Mouse (Mus musculus) heart, embryonic 14.5 days (tissue): ENCODE results near the gene Gpr156. TPM values are rescaled to one million over a fixed set of nuclear protein-coding genes. Genes with fewer than 3 reads are reported as not detected.
"Not testable (repeated sequence)": the region's sequence is repeated elsewhere in the genome, so short reads cannot be mapped to it uniquely, and the experiment has no call there.

Experiments used
- ATAC-seq: fragments of 200-750 bp; cut with Nextera tagmentation; 2 replicates; pipeline ENCODE4 v1.8.0; 2017; ENCODE audit warnings: low read depth, moderate TSS enrichment; ENCODE audit not compliant: insufficient number of reproducible peaks, insufficient read depth, low FRiP score
- H3K27ac ChIP-seq, 2 experiments: fragments of 200-500 bp in 1 of 2; fragments of 300-500 bp in 1 of 2; sonication (generic) in 1 of 2; replicated peaks in 1 of 2; 2 replicates each; pipeline ENCODE4 v1.5.1; 2012 to 2014; ENCODE audit warnings: low read depth in 2 of 2, low read length in 2 of 2, control low read depth in 1 of 2, mild to moderate bottlenecking in 1 of 2, mixed read lengths in 1 of 2; ENCODE audit not compliant: control insufficient read depth in 1 of 2, insufficient read depth in 1 of 2
- H3K27me3 ChIP-seq: fragments of 300-500 bp; sonication (generic); 2 replicates; pipeline ENCODE4 v1.6.1; 2014; ENCODE audit warnings: mild to moderate bottlenecking, low read length, control low read depth; ENCODE audit not compliant: control insufficient read depth, insufficient read depth
- H3K36me3 ChIP-seq: fragments of 300-500 bp; sonication (generic); 2 replicates; pipeline ENCODE4 v1.6.1; 2014; ENCODE audit warnings: mild to moderate bottlenecking, control low read depth, low read length, mixed read lengths; ENCODE audit not compliant: control insufficient read depth, insufficient read depth
- H3K4me1 ChIP-seq, 2 experiments: fragments of 200-500 bp in 1 of 2; fragments of 300-500 bp in 1 of 2; sonication (generic) in 1 of 2; 2 replicates each; pipeline ENCODE4 v1.6.1; 2012 to 2014; ENCODE audit warnings: low read length in 2 of 2, control low read depth in 1 of 2, mixed read lengths in 1 of 2; ENCODE audit not compliant: control insufficient read depth in 2 of 2, insufficient read depth in 2 of 2
- H3K4me2 ChIP-seq: fragments of 300-500 bp; sonication (generic); 2 replicates; pipeline ENCODE4 v1.6.1; 2014; ENCODE audit warnings: mild to moderate bottlenecking, low read length
- H3K4me3 ChIP-seq, 2 experiments: fragments of 200-500 bp in 1 of 2; fragments of 300-500 bp in 1 of 2; sonication (generic) in 1 of 2; 2 replicates each; pipeline ENCODE4 v1.5.1; 2012 to 2014; ENCODE audit warnings: low read length in 2 of 2, mild to moderate bottlenecking in 2 of 2, control low read depth in 1 of 2, low read depth in 1 of 2, moderate library complexity in 1 of 2; ENCODE audit not compliant: control insufficient read depth in 1 of 2, insufficient read depth in 1 of 2
- H3K9ac ChIP-seq: fragments of 300-500 bp; sonication (generic); 2 replicates; pipeline ENCODE4 v1.6.1; 2014; ENCODE audit warnings: mild to moderate bottlenecking, low read length
- H3K9me3 ChIP-seq: fragments of 300-500 bp; sonication (generic); 2 replicates; pipeline ENCODE4 v1.6.1; 2016; ENCODE audit warnings: low read length, control low read depth; ENCODE audit not compliant: control insufficient read depth
- WGBS: fragments of 180-500 bp; shearing (Covaris S2); extraction: QIAGEN DNeasy Blood & Tissue Kit; methylation state at CpG from one replicate; pipeline ENCODE4 v1.1.7; 2014; 5-methylcytosine and 5-hydroxymethylcytosine counted together
- polyA plus RNA-seq: library from polyadenylated mRNA; unstranded; fragments of >200 nt; fragmentation: Nextera tagmentation; extraction: Ambion mirVana; gene quantifications from 2 replicates; pipeline ENCODE4 v1.2.1, GENCODE M21; 2014

The Gpr156 gene
- polyA plus RNA-seq, 1 experiment from 2014 or later = 0.54 TPM

- Histone ChIP-seq H3K4me1 (no peaks in the 10 kb centered on the region), H3K36me3 (no peaks in the 10 kb centered on the region), H3K9ac (no peak overlapping the region), H3K9me3 (no peaks in the 10 kb centered on the region), H3K27ac (no peak overlapping the region), H3K4me2 (no peak overlapping the region), H3K27me3 (no peaks in the 10 kb centered on the region), H3K4me3 (no peak overlapping the region)
- no peak for ATAC-seq
- WGBS = 37% methylated on average over 4 of the region's 4 CpGs
These were observed 101.7 kb downstream of the Gpr156 start for GRCm38 (mm10) chr16:38017958-38018376.

- Histone ChIP-seq H3K9me3 (no peaks in the 10 kb centered on the region), H3K36me3 (no peaks in the 10 kb centered on the region), H3K4me2 (no peak overlapping the region), H3K4me1 (no peaks in the 10 kb centered on the region; a peak in 1 of 4 replicates), H3K27me3 (no peaks in the 10 kb centered on the region), H3K27ac (no peak overlapping the region), H3K9ac (no peak overlapping the region), H3K4me3 (no peak overlapping the region)
- WGBS = 74% methylated on average over 9 of the region's 9 CpGs
- no peak for ATAC-seq
These were observed 116.3 kb downstream of the Gpr156 start for GRCm38 (mm10) chr16:38032644-38033043.

- H3K4me3 ChIP-seq = no peak overlapping the region
- 76% methylated on average over 5 of the region's 5 CpGs for WGBS
- no peaks in the 10 kb centered on the region; a peak in 1 of 4 replicates for H3K4me1 ChIP-seq
- no peak overlapping the region for H3K4me2 ChIP-seq
- H3K27ac ChIP-seq = no peak overlapping the region
- H3K9me3 ChIP-seq = no peaks in the 10 kb centered on the region
- no peaks in the 10 kb centered on the region for H3K36me3 ChIP-seq
- H3K27me3 ChIP-seq = no peaks in the 10 kb centered on the region
- no peak overlapping the region for H3K9ac ChIP-seq
- ATAC-seq = no peak
These were observed 116.8 kb downstream of the Gpr156 start for GRCm38 (mm10) chr16:38033071-38033470.

- H3K4me2 ChIP-seq, H3K36me3 ChIP-seq, H3K4me3 ChIP-seq, H3K4me1 ChIP-seq, H3K9ac ChIP-seq, H3K27ac ChIP-seq, H3K9me3 ChIP-seq, ATAC-seq, H3K27me3 ChIP-seq: not testable (repeated sequence)
- WGBS = 74% methylated on average over 4 of the region's 4 CpGs
These were observed 121.8 kb downstream of the Gpr156 start for GRCm38 (mm10) chr16:38038101-38038500.

- ATAC-seq = no peak
- WGBS = 88% methylated on average over 1 of the region's 1 CpGs
These were observed 125.9 kb downstream of the Gpr156 start for GRCm38 (mm10) chr16:38042160-38042559.

GRCm38 (mm10) chr16:38044551-38044950, 128.3 kb downstream of the Gpr156 start:
- no peak for ATAC-seq
- Histone ChIP-seq H3K27me3 (no peaks in the 10 kb centered on the region), H3K36me3 (no peaks in the 10 kb centered on the region), H3K9ac (no peak overlapping the region), H3K9me3 (no peaks in the 10 kb centered on the region), H3K4me2 (no peak overlapping the region), H3K4me3 (no peak overlapping the region), H3K4me1 (no peaks in the 10 kb centered on the region), H3K27ac (no peak overlapping the region)
- 83% methylated on average over 5 of the region's 5 CpGs for WGBS

More at GRCm38 (mm10) chr16:38042160-38042559, 125.9 kb downstream of the Gpr156 start:
- H3K27ac ChIP-seq = no peak overlapping the region
- no peaks in the 10 kb centered on the region for H3K36me3 ChIP-seq
- no peaks in the 10 kb centered on the region for H3K9me3 ChIP-seq
- H3K4me1 ChIP-seq = no peaks in the 10 kb centered on the region
- H3K4me3 ChIP-seq = no peak overlapping the region
- H3K4me2 ChIP-seq = no peak overlapping the region
- H3K9ac ChIP-seq = no peak overlapping the region
- no peaks in the 10 kb centered on the region for H3K27me3 ChIP-seq

- H3K36me3 ChIP-seq = no peaks in the 10 kb centered on the region
- 69% methylated on average over 23 of the region's 23 CpGs for WGBS
- H3K9ac ChIP-seq = no peak overlapping the region
- no peaks in the 10 kb centered on the region for H3K9me3 ChIP-seq
- H3K4me2 ChIP-seq = no peak overlapping the region
- no peak overlapping the region for H3K27ac ChIP-seq
- no peak for ATAC-seq
- H3K27me3 ChIP-seq = no peaks in the 10 kb centered on the region
- no peak overlapping the region for H3K4me3 ChIP-seq
- no peaks in the 10 kb centered on the region for H3K4me1 ChIP-seq
These were observed 131.7 kb downstream of the Gpr156 start for GRCm38 (mm10) chr16:38047781-38048558.
